Mouse (Mus musculus): ENCODE data around the gene Mapk12. TPM values are rescaled to one million over a fixed set of nuclear protein-coding genes. Genes with fewer than 3 reads are reported as not detected.
A peak's percentile ranks its signal among the peaks of the same experiment; 100 is the strongest.

Mapk12 gene
- polyA plus RNA-seq, 1 experiment = 14.6 TPM

DNA sequence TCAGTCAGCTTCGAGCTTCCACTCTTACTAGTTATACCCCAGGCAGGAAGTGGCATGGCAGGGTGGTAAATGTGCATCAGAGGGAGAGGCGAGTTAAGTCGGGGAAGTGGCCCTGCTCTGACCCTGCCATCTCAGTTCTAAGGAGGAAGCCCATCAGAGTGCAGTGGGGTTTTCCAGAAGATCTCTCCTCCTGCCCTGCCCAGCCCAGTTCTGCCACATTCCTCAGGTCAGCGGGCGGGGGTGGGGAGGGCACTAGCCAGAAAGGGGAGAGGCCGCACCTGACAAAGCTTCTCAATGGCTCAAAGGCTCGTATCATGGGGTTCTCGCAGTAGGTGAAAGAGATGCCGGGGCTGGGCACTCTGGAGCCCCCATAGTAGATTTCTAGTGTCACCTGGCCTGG is 20.9 kb upstream of the Mapk12 start:
- 55% methylated on average over 9 of the region's 9 CpGs for WGBS
- H3K4me3 ChIP-seq (replicated peaks; ENCODE audit: control insufficient read depth, low read depth, low read length) = no peak overlapping the region
- no peaks in the 10 kb centered on the region for H3K4me1 ChIP-seq (ENCODE audit: control insufficient read depth, insufficient read depth, low read length)
- TF ChIP-seq POLR2A (IDR thresholded peaks at IDR 0.05; ENCODE audit: borderline replicate concordance, control insufficient read depth, low read depth, low read length) = no peak
- no peak for TF ChIP-seq CTCF (IDR thresholded peaks at IDR 0.05; ENCODE audit: control insufficient read depth, insufficient read depth, low read length)
- no peak overlapping the region for H3K27ac ChIP-seq (ENCODE audit: control insufficient read depth, insufficient read depth, low read depth, low read length, poor library complexity)

DNA sequence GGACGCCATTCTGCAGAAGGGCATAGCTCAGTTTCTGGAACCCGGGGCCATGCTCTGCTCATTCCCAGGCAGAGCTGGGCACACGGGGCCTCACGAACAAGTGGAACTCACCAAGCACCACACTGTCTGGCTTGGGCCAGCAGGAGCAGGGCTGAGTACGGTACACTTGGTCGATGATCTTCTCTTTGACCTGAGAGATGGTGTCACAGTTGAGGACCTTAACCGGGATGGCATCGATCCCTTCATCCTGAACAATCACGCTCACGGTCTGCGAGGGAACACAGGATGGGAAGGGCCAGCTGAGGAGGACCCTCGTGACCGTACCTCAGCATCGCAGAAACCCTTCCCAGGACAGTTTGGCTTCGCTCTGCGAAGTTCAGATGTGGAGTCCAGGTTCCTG is 18.0 kb upstream of the Mapk12 start:
- Histone ChIP-seq H3K27ac (ENCODE audit: control insufficient read depth, insufficient read depth, low read depth, low read length, poor library complexity) (no peak overlapping the region), H3K4me1 (ENCODE audit: control insufficient read depth, insufficient read depth, low read length) (no peaks in the 10 kb centered on the region), H3K4me3 (replicated peaks; ENCODE audit: control insufficient read depth, low read depth, low read length) (no peak overlapping the region)
- TF ChIP-seq POLR2A (IDR thresholded peaks at IDR 0.05; ENCODE audit: borderline replicate concordance, control insufficient read depth, low read depth, low read length) (no peak), CTCF (IDR thresholded peaks at IDR 0.05; ENCODE audit: control insufficient read depth, insufficient read depth, low read length) (no peak)
- 94% methylated on average over 16 of the region's 16 CpGs for WGBS

DNA sequence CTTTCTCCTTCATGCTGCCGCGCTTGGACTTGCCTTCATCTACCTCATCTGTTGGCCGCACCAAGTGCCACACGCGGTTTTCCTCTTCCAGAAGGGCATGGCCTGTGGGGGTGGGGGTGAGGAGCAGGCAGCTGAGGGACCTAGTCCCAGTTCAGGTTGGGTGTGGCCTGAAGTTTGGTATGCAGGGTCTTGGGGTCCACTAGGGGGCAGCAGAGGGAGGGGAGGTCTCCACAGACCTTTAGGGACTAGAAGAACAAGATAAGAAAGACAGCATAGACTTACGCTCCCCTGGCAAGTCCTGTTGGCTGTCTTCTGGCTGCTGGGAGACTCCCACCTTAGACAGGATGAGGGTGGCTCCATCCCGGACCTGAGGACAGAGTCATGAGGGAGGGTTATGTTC is 17.5 kb upstream of the Mapk12 start:
- H3K27ac ChIP-seq (ENCODE audit: control insufficient read depth, insufficient read depth, low read depth, low read length, poor library complexity) = no peak overlapping the region

DNA sequence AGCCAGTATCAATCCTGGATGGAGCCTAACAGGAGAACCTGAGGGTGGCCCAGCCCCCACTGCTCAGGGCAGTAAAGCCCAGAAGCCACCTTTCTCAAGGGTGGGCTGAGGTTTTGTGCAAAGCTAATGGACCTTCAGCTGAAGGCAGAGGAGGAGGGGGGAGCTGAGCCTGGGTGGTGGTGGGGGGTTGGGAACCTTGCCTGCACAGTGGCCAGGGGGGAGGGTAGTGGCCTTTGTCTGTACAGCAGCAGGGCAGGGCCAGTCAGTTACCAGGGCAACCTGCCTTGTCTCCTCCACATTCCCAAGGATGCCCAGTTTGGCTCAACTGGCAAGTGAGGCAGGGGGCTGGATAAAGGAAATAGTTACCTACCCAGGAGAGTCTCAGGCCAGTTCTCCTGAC is 11.8 kb upstream of the Mapk12 start:
- H3K4me3 ChIP-seq (replicated peaks; ENCODE audit: control insufficient read depth, low read depth, low read length) = no peak overlapping the region
- TF ChIP-seq CTCF (IDR thresholded peaks at IDR 0.05; ENCODE audit: control insufficient read depth, insufficient read depth, low read length) = no peak
- no peak overlapping the region for H3K27ac ChIP-seq (ENCODE audit: control insufficient read depth, insufficient read depth, low read depth, low read length, poor library complexity)
- H3K4me1 ChIP-seq (ENCODE audit: control insufficient read depth, insufficient read depth, low read length) = no peaks in the 10 kb centered on the region

More for the DNA sequence above, 17.5 kb upstream of the Mapk12 start:
- H3K4me1 ChIP-seq (ENCODE audit: control insufficient read depth, insufficient read depth, low read length) = no peaks in the 10 kb centered on the region
- TF ChIP-seq POLR2A (IDR thresholded peaks at IDR 0.05; ENCODE audit: borderline replicate concordance, control insufficient read depth, low read depth, low read length) (no peak), CTCF (IDR thresholded peaks at IDR 0.05; ENCODE audit: control insufficient read depth, insufficient read depth, low read length) (peak; percentile 81)
- 57% methylated on average over 7 of the region's 7 CpGs for WGBS
- no peak overlapping the region for H3K4me3 ChIP-seq (replicated peaks; ENCODE audit: control insufficient read depth, low read depth, low read length)

DNA sequence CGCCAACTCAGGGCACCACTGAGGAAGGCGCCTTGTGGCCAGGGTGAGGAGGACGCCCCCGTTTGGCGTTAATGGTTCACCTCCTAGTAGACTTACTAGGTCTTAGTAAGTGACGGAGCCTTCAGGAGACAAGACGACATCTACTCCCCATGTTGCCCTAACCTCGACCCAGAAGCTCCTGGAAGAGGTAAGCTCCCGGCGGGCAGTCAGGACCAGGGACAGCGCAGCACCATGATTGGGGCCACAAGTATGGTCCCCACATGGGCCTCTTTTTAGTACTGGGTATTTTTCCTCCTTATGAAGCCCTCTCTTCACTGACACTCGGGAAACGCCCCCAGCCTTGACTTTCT is 9.5 kb upstream of the Mapk12 start:
- TF ChIP-seq POLR2A (IDR thresholded peaks at IDR 0.05; ENCODE audit: borderline replicate concordance, control insufficient read depth, low read depth, low read length) (no peak), CTCF (IDR thresholded peaks at IDR 0.05; ENCODE audit: control insufficient read depth, insufficient read depth, low read length) (no peak)
- H3K4me1 ChIP-seq (ENCODE audit: control insufficient read depth, insufficient read depth, low read length) = no peaks in the 10 kb centered on the region; the same call in 1 of the 2 replicates
- H3K4me3 ChIP-seq (replicated peaks; ENCODE audit: control insufficient read depth, low read depth, low read length) = no peak overlapping the region
- WGBS = 13% methylated on average over 13 of the region's 13 CpGs
- H3K27ac ChIP-seq (ENCODE audit: control insufficient read depth, insufficient read depth, low read depth, low read length, poor library complexity) = no peak overlapping the region

GRCm38 (mm10) chr15:89149271-89150040 is 9.0 kb upstream of the Mapk12 start, which contains the start of gene Mapk11:
Mapk11 (minus strand) TSS chr15:89149628.
- 1% methylated on average over 61 of the region's 61 CpGs for WGBS
- H3K4me3 ChIP-seq (replicated peaks; ENCODE audit: control insufficient read depth, low read depth, low read length) = peak within 1 kb of the TSS; percentile 46
- H3K27ac ChIP-seq (ENCODE audit: control insufficient read depth, insufficient read depth, low read depth, low read length, poor library complexity) = peak within 1 kb of the TSS; percentile 36; the same call in 1 of the 2 replicates
- H3K4me1 ChIP-seq (ENCODE audit: control insufficient read depth, insufficient read depth, low read length) = peaks cover 1% of the 10 kb centered on the region; the same call in 1 of the 2 replicates
- no peak for TF ChIP-seq POLR2A (IDR thresholded peaks at IDR 0.05; ENCODE audit: borderline replicate concordance, control insufficient read depth, low read depth, low read length)
- no peak for TF ChIP-seq CTCF (IDR thresholded peaks at IDR 0.05; ENCODE audit: control insufficient read depth, insufficient read depth, low read length)

GRCm38 (mm10) chr15:89148496-89149270 is 8.2 kb upstream of the Mapk12 start:
- TF ChIP-seq POLR2A (IDR thresholded peaks at IDR 0.05; ENCODE audit: borderline replicate concordance, control insufficient read depth, low read depth, low read length) (no peak), CTCF (IDR thresholded peaks at IDR 0.05; ENCODE audit: control insufficient read depth, insufficient read depth, low read length) (no peak)
- H3K27ac ChIP-seq (ENCODE audit: control insufficient read depth, insufficient read depth, low read depth, low read length, poor library complexity) = no peak overlapping the region
- peak overlapping the region; percentile 46 for H3K4me3 ChIP-seq (replicated peaks; ENCODE audit: control insufficient read depth, low read depth, low read length)
- H3K4me1 ChIP-seq (ENCODE audit: control insufficient read depth, insufficient read depth, low read length) = peaks cover 1% of the 10 kb centered on the region; the same call in 1 of the 2 replicates
- 12% methylated on average over 25 of the region's 25 CpGs for whole genome bisulfite sequencing

GRCm38 (mm10) chr15:89147895-89148294 is 7.4 kb upstream of the Mapk12 start:
- Histone ChIP-seq H3K4me1 (ENCODE audit: control insufficient read depth, insufficient read depth, low read length) (peaks cover 1% of the 10 kb centered on the region; the same call in 1 of the 2 replicates), H3K4me3 (replicated peaks; ENCODE audit: control insufficient read depth, low read depth, low read length) (no peak overlapping the region), H3K27ac (ENCODE audit: control insufficient read depth, insufficient read depth, low read depth, low read length, poor library complexity) (no peak overlapping the region)
- 61% methylated on average over 4 of the region's 4 CpGs for WGBS
- TF ChIP-seq CTCF (IDR thresholded peaks at IDR 0.05; ENCODE audit: control insufficient read depth, insufficient read depth, low read length) (no peak), POLR2A (IDR thresholded peaks at IDR 0.05; ENCODE audit: borderline replicate concordance, control insufficient read depth, low read depth, low read length) (no peak)
